Mouse (Mus musculus) CH12.LX (cell line): ENCODE data around the gene Car11.

ENCODE experiments used
- CHD1 ChIP-seq: IDR thresholded peaks from 2 replicates; pipeline ENCODE4 v1.6.1; 2012; ENCODE audit warnings: low read depth, low read length, improper control_type of control experiment, inconsistent platforms
- CTCF ChIP-seq, 2 experiments: IDR thresholded peaks in 1 of 2; conservative IDR thresholded peaks in 1 of 2; 2 replicates each; pipeline ENCODE4 v1.5.1; 2011 to 2012; ENCODE audit warnings: low read depth in 2 of 2, low read length in 2 of 2, improper control_type of control experiment in 1 of 2, inconsistent platforms in 1 of 2, mild to moderate bottlenecking in 1 of 2, moderate library complexity in 1 of 2
- EP300 ChIP-seq: IDR thresholded peaks from 2 replicates; pipeline ENCODE4 v1.6.1; 2011; ENCODE audit warnings: low read length, improper control_type of control experiment
- MAZ ChIP-seq: IDR thresholded peaks from 2 replicates; pipeline ENCODE4 v1.6.1; 2012; ENCODE audit warnings: low read depth, mild to moderate bottlenecking, inconsistent platforms, low read length, improper control_type of control experiment, moderate library complexity
- NRF1 ChIP-seq: IDR thresholded peaks from 2 replicates; pipeline ENCODE4 v1.6.1; 2014; ENCODE audit warnings: low read depth, mild to moderate bottlenecking, inconsistent platforms, low read length, improper control_type of control experiment, moderate library complexity
- POLR2A ChIP-seq: IDR thresholded peaks from 2 replicates; pipeline ENCODE4 v1.6.1; 2011; ENCODE audit warnings: low read depth, mild to moderate bottlenecking, improper control_type of control experiment, low read length
- RCOR1 ChIP-seq: conservative IDR thresholded peaks from 2 replicates; pipeline ENCODE4 v1.6.1; 2012; ENCODE audit warnings: low read depth, mild to moderate bottlenecking, inconsistent platforms, low read length, improper control_type of control experiment
- SMC3 ChIP-seq: IDR thresholded peaks from 2 replicates; pipeline ENCODE4 v1.6.1; 2011; ENCODE audit warnings: low read depth, low read length, improper control_type of control experiment
- TCF12 ChIP-seq: IDR thresholded peaks from 2 replicates; pipeline ENCODE4 v1.6.1; 2014; ENCODE audit warnings: low read depth, mild to moderate bottlenecking, inconsistent platforms, low read length, improper control_type of control experiment
- USF1 ChIP-seq: IDR thresholded peaks from 2 replicates; pipeline ENCODE4 v1.6.1; 2014; ENCODE audit warnings: low read depth, mild to moderate bottlenecking, inconsistent platforms, low read length, improper control_type of control experiment
- ZMIZ1 ChIP-seq: IDR thresholded peaks from 2 replicates; pipeline ENCODE4 v1.6.1; 2012; ENCODE audit warnings: low read depth, mild to moderate bottlenecking, inconsistent platforms, low read length, improper control_type of control experiment

GRCm38 (mm10) chr7:45744387-45744786 lies 44.7 kb downstream of the Car11 start:
- no peak for TF ChIP-seq POLR2A
- TF ChIP-seq EP300, result no peak
- no peak for TF ChIP-seq USF1
- no peak for TF ChIP-seq RCOR1
- no peak for TF ChIP-seq CTCF (conservative IDR thresholded peaks at IDR 0.05 in 1 of 2, IDR thresholded peaks at IDR 0.05 in 1 of 2; ENCODE audit: low read depth in 2 of 2, low read length in 2 of 2)
- TF ChIP-seq SMC3, result no peak
- no peak for TF ChIP-seq TCF12
- no peak for TF ChIP-seq MAZ
- no peak for TF ChIP-seq CHD1
- TF ChIP-seq NRF1, result no peak
- no peak for TF ChIP-seq ZMIZ1
